ENCODE assay signal across 15 mouse cellular contexts in the genomic region with DNA sequence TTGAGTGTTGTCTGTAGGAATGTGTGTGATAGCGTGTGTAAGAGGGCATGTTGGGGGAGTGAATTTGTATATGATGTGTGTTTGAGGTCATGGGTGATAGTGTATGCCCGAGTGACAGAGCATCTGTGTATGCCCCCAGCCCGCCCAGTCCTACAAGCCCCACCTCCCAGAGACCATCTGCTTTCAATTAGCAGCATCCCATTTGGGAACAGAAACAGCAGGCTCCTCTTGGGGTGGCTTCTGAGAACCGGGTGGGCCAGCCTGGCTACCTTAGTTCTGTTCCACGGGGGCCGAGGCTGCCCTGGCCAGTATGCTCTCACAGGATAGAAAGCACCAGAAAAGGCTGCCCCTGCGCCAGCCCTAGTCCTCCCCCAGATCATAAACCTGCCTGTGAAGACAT. TPM values are rescaled to one million over a fixed set of nuclear protein-coding genes. Genes with fewer than 3 reads are reported as not detected.
"Had no signal": no experiment of that assay in that cellular context is flagged by ENCODE, and none has a peak within 500 bp of the region (broad histone marks: within the 10 kb centered on the region; RNA-seq: fewer than 3 reads in every experiment).

No protein-coding gene starts in this region.

- H3K9me3 ChIP-seq: liver, embryonic 12.5 days; midbrain, embryonic 10.5 days; neural tube, embryonic 12.5 days; stomach, embryonic 15.5 days had no signal

- DNase-seq: kidney, postnatal 14 days; layer of hippocampus, postnatal 36 days; lung, embryonic 14.5 days; lung, postnatal 10 days; lung, postnatal 4 days; midbrain, embryonic 14.5 days; retina, postnatal 1 day; thymus, postnatal 36 days had no signal

- H3K36me3 ChIP-seq: liver, embryonic 12.5 days; midbrain, embryonic 10.5 days; neural tube, embryonic 12.5 days; stomach, embryonic 15.5 days had no signal

- H3K4me3 ChIP-seq: liver, embryonic 12.5 days; midbrain, embryonic 10.5 days; myocyte; neural tube, embryonic 12.5 days; stomach, embryonic 15.5 days had no signal

- H3K27ac ChIP-seq: liver, embryonic 12.5 days; midbrain, embryonic 10.5 days; neural tube, embryonic 12.5 days; stomach, embryonic 15.5 days had no signal

- H3K4me1 ChIP-seq: liver, embryonic 12.5 days had no signal

- ATAC-seq: intestine, postnatal 0 days; liver, embryonic 12.5 days had no signal

- H3K9ac ChIP-seq: liver, embryonic 12.5 days; lung, embryonic 14.5 days; neural tube, embryonic 12.5 days; stomach, embryonic 15.5 days had no signal

- H3K4me2 ChIP-seq: liver, embryonic 12.5 days; lung, embryonic 14.5 days; neural tube, embryonic 12.5 days; stomach, embryonic 15.5 days had no signal

RNA-seq across cellular contexts. Expression of gene Foxc1, which starts 11.9 kb away (rescaled TPM):
- polyA plus RNA-seq: liver, embryonic 16.5 days had no signal
